Mouse (Mus musculus) G1E (cell line): ENCODE data around the gene Kcnc3. TPM values are rescaled to one million over a fixed set of nuclear protein-coding genes. Genes with fewer than 3 reads are reported as not detected.

Experiments
- ATAC-seq: 2 replicates; pipeline ENCODE4 v1.8.0; 2016; ENCODE audit warnings: mild to moderate bottlenecking; ENCODE audit not compliant: insufficient number of reproducible peaks, poor library complexity, low FRiP score, severe bottlenecking; ENCODE audit errors: extremely low read depth
- DNase-seq: peaks from one replicate; pipeline ENCODE4 v3.0.0; 2012; ENCODE audit warnings: low spot score
- H3K27me3 ChIP-seq: 2 replicates; pipeline ENCODE4 v1.6.1; 2012; ENCODE audit warnings: mild to moderate bottlenecking, low read length, inconsistent platforms; ENCODE audit not compliant: insufficient read depth
- H3K36me3 ChIP-seq: replicated peaks from 2 replicates; pipeline ENCODE3; 2012; ENCODE audit warnings: mild to moderate bottlenecking, inconsistent platforms
- H3K4me1 ChIP-seq: 2 replicates; pipeline ENCODE4 v1.6.1; 2012; ENCODE audit warnings: low read depth, low read length, inconsistent platforms, mixed read lengths; ENCODE audit not compliant: insufficient read depth
- H3K4me3 ChIP-seq: 2 replicates; pipeline ENCODE4 v1.5.1; 2012; ENCODE audit warnings: low read depth, mild to moderate bottlenecking, inconsistent platforms, low read length, moderate library complexity, mixed read lengths
- H3K9me3 ChIP-seq: replicated peaks from 2 replicates; pipeline ENCODE4 v1.6.1; 2012; ENCODE audit warnings: inconsistent platforms
- CTCF ChIP-seq: IDR thresholded peaks from 2 replicates; pipeline ENCODE4 v1.5.1; 2012; ENCODE audit warnings: low read depth, low read length, inconsistent platforms, mixed read lengths
- GATA1 ChIP-seq: IDR thresholded peaks from 2 replicates; pipeline ENCODE4 v1.6.1; 2012; ENCODE audit warnings: borderline replicate concordance, low read length, inconsistent platforms, mixed read lengths
- GATA2 ChIP-seq: IDR thresholded peaks from 2 replicates; pipeline ENCODE4 v1.6.1; 2012; ENCODE audit warnings: low read depth, low read length, inconsistent platforms, borderline replicate concordance
- POLR2AphosphoS5 ChIP-seq: IDR thresholded peaks from 2 replicates; pipeline ENCODE4 v1.6.1; 2012; ENCODE audit warnings: low read depth, low read length, inconsistent platforms; ENCODE audit not compliant: insufficient replicate concordance
- TAL1 ChIP-seq: conservative IDR thresholded peaks from 2 replicates; pipeline ENCODE4 v1.6.1; 2012; ENCODE audit warnings: low read depth, low read length, inconsistent platforms, mixed read lengths
- polyA plus RNA-seq: library from polyadenylated mRNA; stranded (reverse); fragments of >175 nt; gene quantifications from 2 replicates; pipeline ENCODE4 v1.2.3, GENCODE M21; 2012
- total RNA-seq, 2 experiments: library from RNA; stranded (forward) in 1 of 2; stranded (reverse) in 1 of 2; fragments of 200-1000 nt in 1 of 2; fragments of >200 nt in 1 of 2; fragmentation: Nextera tagmentation in 1 of 2; gene quantifications; 2 replicates each; pipeline ENCODE4 v1.2.3; 2014 to 2017

The Kcnc3 gene
- total RNA-seq (2014; fragmentation: Nextera tagmentation) (0.53 TPM in 1 of 2 replicates, not detected in the other), total RNA-seq (2017) (0.05 TPM in 1 of 2 replicates, not detected in the other), polyA plus RNA-seq (not detected in 2 replicates)

- ATAC-seq (no peak), DNase-seq (no peak)
- Histone ChIP-seq H3K27me3 (peaks cover 37% of the 10 kb centered on the region), H3K36me3 (no peaks in the 10 kb centered on the region), H3K4me3 (no peak within 1 kb of the TSS), H3K4me1 (peaks cover 4% of the 10 kb centered on the region), H3K9me3 (peaks cover 11% of the 10 kb centered on the region)
- no peak for TF ChIP-seq POLR2AphosphoS5
- TF ChIP-seq CTCF, result no peak
- TF ChIP-seq GATA1, result no peak
- TF ChIP-seq GATA2, result no peak
- TF ChIP-seq TAL1, result no peak
Measured at GRCm38 (mm10) chr7:44590402-44591347, at the start of gene Kcnc3. Gene Kcnc3, plus strand, starts transcription at chr7:44590664.

DNA sequence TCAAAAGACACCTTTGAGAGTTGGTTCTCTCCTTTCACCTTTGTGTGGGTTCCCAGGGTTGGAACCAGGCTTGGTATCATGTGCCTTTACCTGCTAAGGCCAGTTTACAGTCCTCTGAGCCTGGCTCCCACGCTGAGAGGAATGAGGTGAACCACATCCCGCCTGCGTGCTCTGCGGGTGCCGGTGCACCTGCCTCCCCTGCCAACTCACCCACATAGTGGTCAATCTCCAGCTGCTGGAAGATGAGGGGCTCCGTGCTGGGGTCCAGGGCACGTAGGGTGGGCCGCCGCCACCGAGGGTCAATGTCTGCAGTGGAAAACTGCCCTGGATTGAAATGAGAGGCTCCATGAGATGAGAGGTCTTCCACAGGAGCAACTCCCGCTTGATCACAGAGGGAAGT is 47.9 kb upstream of the Kcnc3 start:
- Histone ChIP-seq H3K4me3 (no peak overlapping the region), H3K36me3 (peaks cover 97% of the 10 kb centered on the region), H3K4me1 (peaks cover 24% of the 10 kb centered on the region), H3K27me3 (no peaks in the 10 kb centered on the region; the same call in 1 of the 2 replicates), H3K9me3 (no peaks in the 10 kb centered on the region)
- DNase-seq (no peak), ATAC-seq (no peak)
- TF ChIP-seq GATA1 (no peak), TAL1 (no peak)

DNA sequence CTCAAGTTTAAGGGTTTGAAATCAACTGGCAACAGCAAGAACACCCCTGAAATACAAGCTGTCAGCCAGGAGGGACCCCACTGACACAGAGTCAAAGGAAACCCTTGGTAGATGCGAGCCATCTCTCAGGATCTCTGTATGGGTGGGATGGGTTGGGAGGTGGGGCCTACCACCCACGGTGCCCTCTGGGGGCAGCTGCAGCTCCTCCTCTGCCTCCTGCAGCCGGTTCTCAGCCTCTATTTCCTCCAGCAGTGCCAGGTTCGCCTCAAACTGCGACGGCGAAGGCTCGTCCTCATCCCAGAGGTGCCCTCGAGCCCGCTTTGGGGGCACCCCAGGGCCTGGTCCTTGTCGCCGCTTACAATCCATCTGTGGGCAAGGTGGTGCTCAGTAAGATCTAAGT is 47.4 kb upstream of the Kcnc3 start:
- H3K9me3 ChIP-seq, result no peaks in the 10 kb centered on the region
- TF ChIP-seq GATA1, result no peak
- no peak for TF ChIP-seq GATA2
- H3K4me3 ChIP-seq, result no peak overlapping the region
- ATAC-seq, result no peak
- peaks cover 94% of the 10 kb centered on the region for H3K36me3 ChIP-seq
- no peaks in the 10 kb centered on the region; the same call in 1 of the 2 replicates for H3K27me3 ChIP-seq
- H3K4me1 ChIP-seq, result peaks cover 28% of the 10 kb centered on the region
- DNase-seq, result no peak

GRCm38 (mm10) chr7:44546274-44546673 is 44.2 kb upstream of the Kcnc3 start:
- no peak overlapping the region for H3K4me3 ChIP-seq
- ATAC-seq (no peak), DNase-seq (no peak)
- no peaks in the 10 kb centered on the region for H3K9me3 ChIP-seq
- peaks cover 41% of the 10 kb centered on the region for H3K4me1 ChIP-seq
- H3K36me3 ChIP-seq, result peaks cover 83% of the 10 kb centered on the region
- H3K27me3 ChIP-seq, result no peaks in the 10 kb centered on the region
- TF ChIP-seq TAL1 (no peak), GATA2 (no peak), POLR2AphosphoS5 (no peak), CTCF (no peak), GATA1 (no peak)

GRCm38 (mm10) chr7:44547041-44547440 is 43.4 kb upstream of the Kcnc3 start:
- peaks cover 83% of the 10 kb centered on the region for H3K36me3 ChIP-seq
- H3K4me3 ChIP-seq, result peak overlapping the region; percentile 86
- no peak for ATAC-seq
- TF ChIP-seq GATA1 (no peak), TAL1 (no peak), CTCF (no peak), GATA2 (no peak), POLR2AphosphoS5 (no peak)
- peaks cover 48% of the 10 kb centered on the region for H3K4me1 ChIP-seq
- no peaks in the 10 kb centered on the region for H3K27me3 ChIP-seq
- no peak for DNase-seq
- H3K9me3 ChIP-seq, result no peaks in the 10 kb centered on the region

GRCm38 (mm10) chr7:44547725-44548124 is 42.7 kb upstream of the Kcnc3 start:
- no peaks in the 10 kb centered on the region for H3K9me3 ChIP-seq
- H3K36me3 ChIP-seq, result peaks cover 83% of the 10 kb centered on the region
- no peak for TF ChIP-seq TAL1
- no peak for TF ChIP-seq POLR2AphosphoS5
- no peak for TF ChIP-seq CTCF
- TF ChIP-seq GATA2, result no peak
- no peak for TF ChIP-seq GATA1
- H3K4me1 ChIP-seq, result peaks cover 55% of the 10 kb centered on the region
- DNase-seq (no peak), ATAC-seq (no peak)
- H3K4me3 ChIP-seq, result peak overlapping the region; percentile 86
- no peaks in the 10 kb centered on the region for H3K27me3 ChIP-seq
